8 mouse cellular contexts compared by ENCODE assay signal in genomic region chr13:91039201-91039807, GRCm38 (mm10).
DNase-seq lines count a peak whose midpoint lies in the region; ATAC-seq and TF ChIP-seq lines count a peak whose summit lies in the region.

No protein-coding gene starts in this region.

- peak; percentile 48 for TF ChIP-seq CTCF in left cerebral cortex, adult 2 months (IDR thresholded peaks at IDR 0.05)

- no peaks in the 10 kb centered on the region for H3K27me3 ChIP-seq in intestine, embryonic 15.5 days (replicated peaks)
- H3K27me3 ChIP-seq in midbrain, embryonic 14.5 days (ENCODE audit: control insufficient read depth, insufficient read depth, low read length), result no peaks in the 10 kb centered on the region

- ATAC-seq in intestine, embryonic 15.5 days, result peak; percentile 92
- peak; percentile 93 for ATAC-seq in midbrain, embryonic 14.5 days (ENCODE audit: low FRiP score, low TSS enrichment)
- ATAC-seq in erythroid progenitor cell, adult 5-6 weeks (replicated peaks; ENCODE audit: low FRiP score, poor library complexity, severe bottlenecking), result no peak

- DNase-seq in R1 (ENCODE audit: low read depth, low spot score), result peak; percentile 11
- DNase-seq in cerebellum, adult 8-10 months, result peak; percentile 38
- peak; percentile 57 for DNase-seq in forelimb bud, embryonic 11.5 days (ENCODE audit: low read depth, low spot score)
- DNase-seq in left cerebral cortex, adult 2 months (ENCODE audit: extremely low spot score in 1 of 2, low spot score in 2 of 2), result peak; percentile 46 to 48
- DNase-seq in midbrain, embryonic 14.5 days, result peak; percentile 85
- peak; percentile 10 for DNase-seq in urinary bladder, postnatal 25 days (ENCODE audit: low spot score)

- no peaks in the 10 kb centered on the region for H3K36me3 ChIP-seq in intestine, embryonic 15.5 days
- no peaks in the 10 kb centered on the region for H3K36me3 ChIP-seq in midbrain, embryonic 14.5 days (ENCODE audit: control insufficient read depth, insufficient read depth, low read length)

- intact Hi-C loops in left cerebral cortex, adult 2 months (cut with DNase I), result no loop called here

- H3K4me1 ChIP-seq in intestine, embryonic 15.5 days (replicated peaks), result no peaks in the 10 kb centered on the region
- no peaks in the 10 kb centered on the region for H3K4me1 ChIP-seq in midbrain, embryonic 14.5 days (ENCODE audit: control insufficient read depth, insufficient read depth, low read length)

- H3K27ac ChIP-seq in intestine, embryonic 15.5 days, result no peak overlapping the region
- 0 out of 2 replicates have a peak overlapping the region, but pooled peaks have one; percentile 22 for H3K27ac ChIP-seq in left cerebral cortex, adult 2 months
- H3K27ac ChIP-seq in midbrain, embryonic 14.5 days (replicated peaks; ENCODE audit: low read depth, low read length), result peak overlapping the region; percentile 61

- peak overlapping the region; percentile 36 for H3K4me2 ChIP-seq in intestine, embryonic 15.5 days (replicated peaks)
- peak overlapping the region; percentile 29 for H3K4me2 ChIP-seq in midbrain, embryonic 14.5 days (ENCODE audit: low read length)

- H3K9ac ChIP-seq in intestine, embryonic 15.5 days, result no peak overlapping the region
- no peak overlapping the region for H3K9ac ChIP-seq in midbrain, embryonic 14.5 days (replicated peaks; ENCODE audit: low read length)

- WGBS in intestine, embryonic 15.5 days, result 33% methylated on average over 11 of the region's 11 CpGs
- WGBS in midbrain, embryonic 14.5 days, result 50% methylated on average over 11 of the region's 11 CpGs

- H3K9me3 ChIP-seq in intestine, embryonic 15.5 days, result no peaks in the 10 kb centered on the region
- H3K9me3 ChIP-seq in midbrain, embryonic 14.5 days (ENCODE audit: control insufficient read depth, low read length), result no peaks in the 10 kb centered on the region

- H3K4me3 ChIP-seq in intestine, embryonic 15.5 days (replicated peaks), result no peak overlapping the region
- peak overlapping the region; percentile 16 for H3K4me3 ChIP-seq in left cerebral cortex, adult 2 months
- no peak overlapping the region for H3K4me3 ChIP-seq in midbrain, embryonic 14.5 days (replicated peaks; ENCODE audit: low read depth, low read length)

Comparison
In these comparisons a context has a peak if more than half of its experiments do, and no peak if none do; other contexts are left out.
1. DNase-seq: peak in every context shown above with its lines; median percentile 85 in midbrain, embryonic 14.5 days; 57 in forelimb bud, embryonic 11.5 days; 47 in left cerebral cortex, adult 2 months; 38 in cerebellum, adult 8-10 months; 11 in R1; 10 in urinary bladder, postnatal 25 days.